Mouse (Mus musculus) granulocyte monocyte progenitor cell, adult 5-6 weeks (primary cell): ENCODE measurements at regions not wholly inside any gene's neighbourhood (a gene's known extent, or its start where the extent isn't known, plus 50 kb on each side); places are given as distances from the start of the nearest gene placed in this dataset.

Source experiments
- ATAC-seq: replicated peaks from 2 replicates; pipeline ENCODE4 v1.8.0; 2016; ENCODE audit warnings: mild to moderate bottlenecking, moderate TSS enrichment, inconsistent platforms; ENCODE audit not compliant: poor library complexity, severe bottlenecking

- ATAC-seq = no peak
Observed at GRCm38 (mm10) chr10:126257171-126257570, 291.2 kb downstream of the Lrig3 start.

GRCm38 (mm10) chr10:126254198-126254597 is 288.2 kb downstream of the Lrig3 start:
- no peak for ATAC-seq

GRCm38 (mm10) chr10:126249176-126249575 is 283.2 kb downstream of the Lrig3 start:
- no peak for ATAC-seq

- no peak for ATAC-seq
Observed at GRCm38 (mm10) chr10:126243051-126243450, 277.1 kb downstream of the Lrig3 start.

DNA sequence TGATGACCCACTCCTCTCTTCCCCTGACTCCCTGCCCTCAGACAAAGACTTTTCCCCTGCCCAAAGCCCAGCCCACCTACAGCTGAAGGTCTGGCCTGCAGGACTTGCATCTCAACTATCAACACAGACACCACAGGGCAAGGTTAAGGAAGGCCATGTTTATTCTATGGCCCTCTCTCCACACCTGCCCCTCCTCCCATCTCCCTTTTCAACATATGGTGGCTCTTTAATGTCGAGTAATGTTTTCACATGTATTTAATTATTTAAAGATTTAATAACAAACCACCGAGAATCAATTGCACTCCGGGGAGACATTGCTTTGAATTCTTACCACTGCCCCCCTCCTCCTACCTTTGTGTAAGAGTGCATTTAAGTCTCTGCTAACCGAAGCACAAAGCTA is 273.6 kb downstream of the Lrig3 start:
- no peak for ATAC-seq
